Mouse (Mus musculus) E14TG2a.4 (cell line): ENCODE data around the gene Pbld1.
A peak's percentile ranks its signal among the peaks of the same experiment; 100 is the strongest.

ENCODE experiments used
- CTCF ChIP-seq: conservative IDR thresholded peaks from 2 replicates; pipeline ENCODE4 v1.5.1; 2014; ENCODE audit warnings: low read length
- NANOG ChIP-seq: IDR thresholded peaks from 2 replicates; pipeline ENCODE4 v1.6.1; 2014; ENCODE audit warnings: borderline replicate concordance, low read length, mixed read lengths
- POU5F1 ChIP-seq: IDR thresholded peaks from 2 replicates; pipeline ENCODE4 v1.6.1; 2014; ENCODE audit warnings: low read length, borderline replicate concordance

DNA sequence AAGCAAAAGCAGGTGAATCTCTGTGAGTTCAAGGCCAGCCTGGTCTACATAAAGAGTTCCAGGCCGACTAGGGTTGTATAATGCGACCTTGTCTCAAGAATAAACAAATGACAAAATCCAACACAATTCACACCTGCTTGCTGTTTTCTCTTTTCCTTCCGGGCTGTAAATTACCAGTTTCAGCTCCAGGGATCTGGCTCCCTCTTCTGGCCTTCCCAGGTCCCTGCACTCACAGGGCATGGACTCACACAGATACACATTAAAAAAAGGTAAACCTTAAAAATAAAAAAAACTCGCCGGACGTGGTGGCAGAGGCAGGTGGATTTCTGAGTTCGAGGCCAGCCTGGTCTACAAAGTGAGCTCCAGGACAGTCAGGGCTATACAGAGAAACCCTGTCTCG is 57.6 kb downstream of the Pbld1 start:
- TF ChIP-seq CTCF (peak; percentile 88), NANOG (no peak), POU5F1 (no peak)
